ENCODE assay signal across 8 mouse cellular contexts in genomic region chr9:105693854-105694253, GRCm38 (mm10). TPM values are rescaled to one million over a fixed set of nuclear protein-coding genes. Genes with fewer than 3 reads are reported as not detected.
DNase-seq lines count a peak whose midpoint lies in the region; ATAC-seq and TF ChIP-seq lines count a peak whose summit lies in the region.

No protein-coding gene starts in this region.

- H3K9me3 ChIP-seq in MEL (replicated peaks; ENCODE audit: insufficient read depth, low read length), result no peaks in the 10 kb centered on the region

- no peaks in the 10 kb centered on the region for H3K4me1 ChIP-seq in MEL (ENCODE audit: control insufficient read depth in 1 of 2, insufficient read depth in 2 of 2, low read length in 2 of 2)
- no peaks in the 10 kb centered on the region for H3K4me1 ChIP-seq in spleen, adult 2 months (ENCODE audit: control insufficient read depth, insufficient read depth, insufficient read length)

- TF ChIP-seq POLR2A in MEL (IDR thresholded peaks at IDR 0.05; ENCODE audit: control insufficient read depth in 1 of 2, insufficient read depth in 1 of 2, low read depth in 1 of 2, low read length in 2 of 2, poor library complexity in 1 of 2), result no peak
- no peak for TF ChIP-seq POLR2A in spleen, adult 2 months (IDR thresholded peaks at IDR 0.05; ENCODE audit: low read depth, low read length)

- peak in 2 of 3 experiments; percentile 31 to 50; a peak in 5 of 6 replicates for TF ChIP-seq CTCF in MEL (IDR thresholded peaks at IDR 0.05 in 2 of 3, conservative IDR thresholded peaks at IDR 0.05 in 1 of 3; ENCODE audit: control insufficient read depth in 1 of 3, insufficient read depth in 1 of 3, low read depth in 2 of 3, low read length in 3 of 3, poor library complexity in 1 of 3, severe bottlenecking in 1 of 3)
- peak; percentile 57; the same call in 1 of the 2 replicates for TF ChIP-seq CTCF in spleen, adult 2 months (IDR thresholded peaks at IDR 0.05; ENCODE audit: extremely low read depth, insufficient read depth, insufficient read length, insufficient replicate concordance)

- no peak overlapping the region for H3K9ac ChIP-seq in MEL (ENCODE audit: control insufficient read depth, low read depth, low read length, poor library complexity, severe bottlenecking)

- peak; percentile 54 for ATAC-seq in megakaryocyte-erythroid progenitor cell, adult 5-6 weeks (replicated peaks; ENCODE audit: low FRiP score, low TSS enrichment, poor library complexity, severe bottlenecking)
- no peak for ATAC-seq in erythroblast, adult 5-6 weeks (replicated peaks; ENCODE audit: low FRiP score, poor library complexity, severe bottlenecking)

- no peak for TF ChIP-seq EP300 in MEL (IDR thresholded peaks at IDR 0.05; ENCODE audit: low read depth in 1 of 2, low read length in 2 of 2)

- H3K36me3 ChIP-seq in MEL (ENCODE audit: control insufficient read depth in 1 of 2, insufficient read depth in 2 of 2, low read length in 2 of 2), result no peaks in the 10 kb centered on the region
- H3K36me3 ChIP-seq in spleen, adult 2 months (ENCODE audit: control insufficient read depth, insufficient read depth, low read length), result no peaks in the 10 kb centered on the region

- no peaks in the 10 kb centered on the region for H3K27me3 ChIP-seq in MEL (ENCODE audit: control insufficient read depth in 1 of 2, insufficient read depth in 2 of 2, low read length in 2 of 2)
- no peaks in the 10 kb centered on the region for H3K27me3 ChIP-seq in spleen, adult 2 months (ENCODE audit: control insufficient read depth, insufficient read depth, low read length)

- no peak overlapping the region for H3K27ac ChIP-seq in MEL (ENCODE audit: control insufficient read depth, low read depth, low read length)
- no peak overlapping the region for H3K27ac ChIP-seq in spleen, adult 2 months (ENCODE audit: insufficient read depth, low read length)

- no peak overlapping the region for H3K4me3 ChIP-seq in MEL (ENCODE audit: control insufficient read depth in 1 of 2, insufficient read depth in 1 of 2, low read depth in 2 of 2, low read length in 2 of 2)
- no peak overlapping the region for H3K4me3 ChIP-seq in spleen, adult 2 months (ENCODE audit: extremely low read depth, insufficient read depth, insufficient read length)

- TF ChIP-seq RAD21 in MEL (IDR thresholded peaks at IDR 0.05; ENCODE audit: low read depth, low read length), result peak; percentile 11

- WGBS in spleen, adult 2 months, result 10% methylated on average over 5 of the region's 5 CpGs

- H3K79me2 ChIP-seq in MEL (ENCODE audit: control insufficient read depth, insufficient read depth, low read length, poor library complexity), result no peaks in the 10 kb centered on the region

- DNase-seq in MEL (ENCODE audit: low read depth, low spot score), result peak; percentile 16
- peak; percentile 73 to 85 for DNase-seq in adrenal gland, postnatal 4 days (ENCODE audit: low spot score in 2 of 2)
- DNase-seq in fibroblast of lung, adult 2 months (ENCODE audit: low read depth), result peak; percentile 26
- DNase-seq in heart, postnatal 4 days, result peak; percentile 94
- DNase-seq in layer of hippocampus, postnatal 14 days (ENCODE audit: low spot score in 2 of 2), result peak; percentile 62 to 64
- DNase-seq in spleen, adult 2 months (ENCODE audit: low read depth in 1 of 2, low spot score in 2 of 2), result peak in 1 of 2 experiments; percentile 41

TF ChIP-seq in MEL, 35 proteins besides CTCF, POLR2A, EP300 and RAD21:
- TF ChIP-seq MEF2A (IDR thresholded peaks at IDR 0.05; ENCODE audit: extremely low read depth, insufficient replicate concordance, low read depth, low read length, poor library complexity, severe bottlenecking) (no peak), SMC3 (IDR thresholded peaks at IDR 0.05; ENCODE audit: low read depth, low read length) (peak; percentile 15; the same call in 1 of the 2 replicates)
TF ChIP-seq in MEL: peak in this region for 1.

RNA-seq across cellular contexts. Expression of gene Pik3r4, which starts 51.1 kb away (rescaled TPM):
- 6.6 and 8.4 TPM in 2 replicates for total RNA-seq in MEL (2012; rRNA removed)
- 100 to 1,000 TPM in 1 of 2 experiments, 10 to 100 TPM in 1; 22.9 to 139 TPM for polyA plus RNA-seq in MEL (2012; ENCODE audit: insufficient read depth in 1 of 2, insufficient read length in 2 of 2, low read depth in 1 of 2, low replicate concordance in 2 of 2, missing spikeins in 1 of 2)
- 10 to 100 TPM; 43.9 to 45.6 TPM for total RNA-seq in adrenal gland, postnatal 4 days (2021)
- 10 to 100 TPM; 21.0 to 23.5 TPM for total RNA-seq in heart, postnatal 4 days (2021)
- total RNA-seq in layer of hippocampus, postnatal 14 days (2021), result 10 to 100 TPM; 38.9 to 41.3 TPM
- 34.9 and 37.5 TPM in 2 replicates for total RNA-seq in megakaryocyte-erythroid progenitor cell, adult 5-6 weeks (2014; fragmentation: Nextera tagmentation)
- total RNA-seq in megakaryocyte-erythroid progenitor cell, adult 5-6 weeks (2017), result 19.2 and 31.1 TPM in 2 replicates
- 33.6 and 36.9 TPM in 2 replicates for polyA plus RNA-seq in spleen, adult 2 months (2012; rRNA removed)
- total RNA-seq in erythroblast, adult 5-6 weeks (2015; ENCODE audit: low replicate concordance), result 8.6 and 9.8 TPM in 2 replicates
- total RNA-seq in erythroblast, adult 5-6 weeks (2017; ENCODE audit: low replicate concordance), result 4.6 and 7.1 TPM in 2 replicates
